Mouse (Mus musculus) erythroblast, embryonic 14.5 days (primary cell): ENCODE measurements at regions not wholly inside any gene's neighbourhood (a gene's known extent, or its start where the extent isn't known, plus 50 kb on each side); places are given as distances from the start of the nearest gene placed in this dataset.

Experiments used
- GATA1 ChIP-seq: IDR thresholded peaks from 2 replicates; pipeline ENCODE4 v1.6.1; 2012; ENCODE audit warnings: low read length, inconsistent platforms, mixed read lengths
- TAL1 ChIP-seq: IDR thresholded peaks from 3 replicates; pipeline ENCODE4 v1.6.1; 2012; ENCODE audit warnings: low read length, inconsistent platforms, mixed read lengths

GRCm38 (mm10) chr10:7323258-7323657 is 111.2 kb upstream of the Cnksr3 start:
- TF ChIP-seq GATA1 = no peak
- no peak for TF ChIP-seq TAL1
